Mouse (Mus musculus) splenic B cell, adult 2 months (primary cell): ENCODE results near the gene Gm6020.
A peak's percentile ranks its signal among the peaks of the same experiment; 100 is the strongest.
"Not testable (repeated sequence)": the region's sequence is repeated elsewhere in the genome, so short reads cannot be mapped to it uniquely, and the experiment has no call there.

Source experiments
- DNase-seq: peaks from one replicate; pipeline ENCODE4 v3.0.0-alpha.2; 2011; ENCODE audit warnings: low read depth, low spot score
- H3K27me3 ChIP-seq: 2 replicates; pipeline ENCODE4 v1.6.1; 2012; ENCODE audit warnings: mild to moderate bottlenecking, low read length, moderate library complexity, mixed read lengths; ENCODE audit not compliant: control insufficient read depth, poor library complexity, insufficient read depth, severe bottlenecking
- H3K36me3 ChIP-seq: 2 replicates; pipeline ENCODE4 v1.6.1; 2012; ENCODE audit warnings: mild to moderate bottlenecking, low read length, moderate library complexity, mixed read lengths; ENCODE audit not compliant: control insufficient read depth, poor library complexity, insufficient read depth, severe bottlenecking

The Gm6020 gene

DNA sequence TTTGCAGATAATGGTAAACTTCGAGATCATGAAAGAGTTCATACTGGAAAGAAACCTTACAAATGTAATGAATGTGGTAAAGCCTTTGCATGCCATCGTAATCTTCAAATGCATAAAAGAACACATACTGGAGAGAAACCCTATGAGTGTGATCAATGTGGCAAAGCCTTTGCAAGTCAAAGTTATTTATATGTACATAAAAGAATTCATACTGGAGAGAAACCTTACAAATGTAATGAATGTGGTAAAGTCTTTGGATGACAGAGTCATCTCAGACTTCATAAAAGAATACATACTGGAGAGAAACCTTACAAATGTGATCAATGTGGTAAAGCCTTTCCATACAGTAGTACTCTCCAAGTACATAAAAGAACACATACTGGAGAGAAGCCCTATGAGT is at the start of gene Gm6020:
Gene Gm6020, plus strand, starts transcription at position 301 of the 400 bp plus-strand sequence.
- not testable (repeated sequence) for DNase-seq, H3K36me3 ChIP-seq, H3K27me3 ChIP-seq

- no peaks in the 10 kb centered on the region for H3K36me3 ChIP-seq
- no peaks in the 10 kb centered on the region; the same call in 1 of the 2 replicates for H3K27me3 ChIP-seq
- no peak for DNase-seq
These were observed 45.0 kb upstream of the Gm6020 start for GRCm38 (mm10) chr19:61138655-61139054.

DNA sequence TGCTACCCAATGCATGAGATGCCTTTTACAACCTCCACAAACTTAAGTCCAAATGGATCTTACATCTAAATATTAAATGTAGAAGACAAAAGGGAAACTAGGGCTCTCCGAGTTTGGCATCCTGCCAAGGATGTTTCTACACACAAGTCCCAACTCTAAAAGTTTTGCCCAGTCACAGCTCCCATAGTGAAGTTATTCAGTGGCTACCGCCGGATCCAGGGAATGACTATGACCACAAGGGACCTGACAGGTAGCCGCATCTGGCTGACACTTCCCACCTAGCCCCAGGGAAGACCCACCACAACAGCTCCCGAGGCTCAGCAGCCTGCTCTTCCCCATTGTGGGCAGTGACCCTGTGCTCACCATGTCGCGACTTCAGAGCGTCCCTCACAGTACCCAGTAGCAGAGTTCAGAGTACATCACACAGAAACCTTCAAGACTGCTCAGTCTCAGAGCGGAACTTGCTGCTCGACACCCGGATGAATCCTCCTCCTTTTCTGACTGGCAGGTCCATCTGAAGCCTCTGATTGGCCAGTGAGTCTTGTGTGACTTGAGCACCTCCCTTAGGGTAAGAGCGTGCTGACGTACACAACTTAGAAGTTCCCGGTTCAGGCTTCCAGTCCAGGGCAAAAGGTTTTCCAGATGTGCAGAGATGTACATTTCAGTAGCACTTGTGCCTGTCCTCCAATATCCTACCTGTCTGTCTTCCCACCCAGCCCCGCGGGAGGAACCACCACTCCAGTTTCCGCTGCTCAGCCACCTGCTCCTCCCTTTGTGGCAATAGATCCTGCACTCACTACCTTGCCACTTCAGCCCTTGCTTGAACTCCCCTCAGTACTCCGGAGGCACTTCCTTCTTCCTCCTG is 43.1 kb upstream of the Gm6020 start, which contains the start of gene Zfp950:
Gene Zfp950, minus strand, starts transcription at position 499 of the 865 bp plus-strand sequence.
- peak; percentile 92 for DNase-seq
- no peaks in the 10 kb centered on the region for H3K36me3 ChIP-seq
- H3K27me3 ChIP-seq: no peaks in the 10 kb centered on the region; the same call in 1 of the 2 replicates

GRCm38 (mm10) chr19:61141299-61141698 is 42.4 kb upstream of the Gm6020 start:
- Histone ChIP-seq H3K36me3 (no peaks in the 10 kb centered on the region), H3K27me3 (no peaks in the 10 kb centered on the region; the same call in 1 of the 2 replicates)
- no peak for DNase-seq

- no peaks in the 10 kb centered on the region for H3K36me3 ChIP-seq
- H3K27me3 ChIP-seq: no peaks in the 10 kb centered on the region
- DNase-seq: peak; percentile 67
These were observed 32.4 kb upstream of the Gm6020 start for GRCm38 (mm10) chr19:61151372-61151700.

DNA sequence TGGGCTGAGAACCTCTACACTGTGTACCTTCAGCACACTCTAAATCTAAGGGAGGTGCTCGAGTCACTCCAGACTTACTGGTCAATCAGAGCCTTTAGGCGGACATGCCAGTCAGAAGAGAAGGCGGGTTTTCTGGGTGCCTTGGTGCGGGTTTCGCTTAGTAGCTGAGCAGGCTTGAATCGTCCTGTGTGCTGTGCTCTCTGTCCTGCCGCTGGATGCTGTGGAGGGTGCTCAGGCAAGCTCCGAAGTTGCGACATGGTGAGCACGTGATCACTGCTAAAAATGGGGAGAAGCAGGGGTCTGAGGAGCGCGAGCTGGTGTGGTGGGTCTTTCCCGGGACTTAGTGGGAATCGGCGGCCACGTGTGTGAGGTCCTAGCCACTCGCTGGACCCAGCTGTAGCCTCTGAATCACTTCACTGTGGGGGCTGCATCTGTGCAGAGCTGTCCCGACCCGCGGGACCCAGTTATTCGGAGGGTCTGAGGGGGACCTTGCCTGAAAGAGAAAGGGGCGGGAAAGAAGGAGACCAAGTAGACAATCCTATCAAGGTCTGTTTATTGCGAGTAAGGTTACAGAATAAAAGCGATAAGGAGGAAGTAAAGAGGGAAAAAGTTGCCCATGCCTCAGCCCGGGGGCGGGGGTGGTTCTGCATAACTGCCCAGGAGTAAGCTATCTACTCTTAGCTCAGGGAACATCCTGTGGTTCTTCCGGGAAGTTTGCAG is 31.8 kb upstream of the Gm6020 start:
- Histone ChIP-seq H3K36me3 (no peaks in the 10 kb centered on the region), H3K27me3 (no peaks in the 10 kb centered on the region)
- peak; percentile 70 for DNase-seq

GRCm38 (mm10) chr19:61175756-61176324 is 7.8 kb upstream of the Gm6020 start, which contains the start of gene Gm7102:
TSS of gene Gm7102 (minus strand) at chr19:61176309.
- H3K36me3 ChIP-seq: no peaks in the 10 kb centered on the region
- H3K27me3 ChIP-seq: no peaks in the 10 kb centered on the region
- DNase-seq: no peak

- Histone ChIP-seq H3K27me3 (no peaks in the 10 kb centered on the region), H3K36me3 (no peaks in the 10 kb centered on the region)
- peak; percentile 92 for DNase-seq
These were observed 15.6 kb downstream of the Gm6020 start for GRCm38 (mm10) chr19:61199316-61199715.

GRCm38 (mm10) chr19:61199836-61200235 is 16.1 kb downstream of the Gm6020 start:
- DNase-seq: peak; percentile 28
- H3K27me3 ChIP-seq: no peaks in the 10 kb centered on the region
- H3K36me3 ChIP-seq: no peaks in the 10 kb centered on the region

DNA sequence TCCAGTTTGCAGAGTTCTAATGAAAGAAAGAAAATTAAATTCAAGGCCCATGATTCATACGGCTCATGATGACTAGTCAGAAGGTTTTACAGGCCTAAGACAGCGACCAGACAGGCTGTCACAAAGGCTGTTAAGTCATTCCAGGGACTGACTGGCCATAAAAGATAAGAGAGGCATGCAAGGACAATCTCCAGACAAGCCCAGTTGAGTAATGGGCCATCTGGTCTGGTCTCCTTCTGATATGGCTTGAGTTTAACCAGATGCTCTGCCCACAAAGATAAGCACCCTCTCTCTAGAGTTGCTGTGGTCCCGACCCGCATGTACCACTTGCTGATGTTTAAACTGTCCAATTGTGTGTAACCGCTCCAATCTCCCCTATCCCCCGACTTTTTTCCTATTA is 23.8 kb downstream of the Gm6020 start:
- H3K27me3 ChIP-seq, H3K36me3 ChIP-seq, DNase-seq: not testable (repeated sequence)

GRCm38 (mm10) chr19:61223706-61224328 is 40.1 kb downstream of the Gm6020 start:
- DNase-seq: peak; percentile 67
- Histone ChIP-seq H3K36me3 (no peaks in the 10 kb centered on the region), H3K27me3 (no peaks in the 10 kb centered on the region)

GRCm38 (mm10) chr19:61224678-61225525 is 41.2 kb downstream of the Gm6020 start:
- H3K36me3 ChIP-seq: no peaks in the 10 kb centered on the region
- peak; percentile 46 for DNase-seq
- H3K27me3 ChIP-seq: no peaks in the 10 kb centered on the region

GRCm38 (mm10) chr19:61225526-61226400 is 42.1 kb downstream of the Gm6020 start:
- H3K27me3 ChIP-seq: no peaks in the 10 kb centered on the region
- DNase-seq: peak; percentile 88
- H3K36me3 ChIP-seq: no peaks in the 10 kb centered on the region
